41 mouse cellular contexts compared by ENCODE assay signal in genomic region chr7:126955125-126955524, GRCm38 (mm10). TPM values are rescaled to one million over a fixed set of nuclear protein-coding genes. Genes with fewer than 3 reads are reported as not detected.
"Had no signal": no experiment of that assay in that cellular context is flagged by ENCODE, and none has a peak within 500 bp of the region (broad histone marks: within the 10 kb centered on the region; RNA-seq: fewer than 3 reads in every experiment).

No protein-coding gene starts in this region.

- DNase-seq: heart, postnatal 10 days; heart, postnatal 14 days; heart, postnatal 36 days; heart, postnatal 4 days; kidney, adult 11 months; kidney, adult 18-20 months; kidney, adult 2 months; kidney, adult 8-10 months; kidney, adult 9 months; kidney, postnatal 10 days; kidney, postnatal 14 days; kidney, postnatal 25 days; kidney, postnatal 36 days; kidney, postnatal 4 days; layer of hippocampus, adult 9-11 months; layer of hippocampus, postnatal 36 days had no signal

- H3K27me3 ChIP-seq: hindbrain, embryonic 15.5 days had no signal

- H3K27ac ChIP-seq: heart, embryonic 13.5 days; heart, embryonic 15.5 days; hindbrain, embryonic 10.5 days; hindbrain, embryonic 12.5 days; hindbrain, embryonic 13.5 days; hindbrain, embryonic 14.5 days; hindbrain, embryonic 15.5 days; hindbrain, postnatal 0 days; intestine, embryonic 15.5 days; kidney, embryonic 15.5 days; kidney, postnatal 0 days had no signal

- H3K36me3 ChIP-seq: heart, embryonic 12.5 days; heart, embryonic 13.5 days; heart, embryonic 15.5 days; hindbrain, embryonic 10.5 days; intestine, embryonic 15.5 days; kidney, embryonic 15.5 days had no signal

- H3K4me3 ChIP-seq: heart, embryonic 12.5 days; heart, embryonic 13.5 days; heart, embryonic 15.5 days; hindbrain, embryonic 10.5 days; hindbrain, embryonic 12.5 days; hindbrain, embryonic 13.5 days; hindbrain, embryonic 15.5 days; intestine, embryonic 15.5 days; kidney, embryonic 15.5 days had no signal

- ATAC-seq: hindbrain, embryonic 16.5 days; hindbrain, postnatal 0 days; inflammation-experienced regulatory T-cells, adult 6 months; intestine, embryonic 15.5 days; intestine, embryonic 16.5 days; intestine, postnatal 0 days had no signal

- H3K9ac ChIP-seq: heart, embryonic 12.5 days; heart, embryonic 13.5 days; heart, embryonic 15.5 days; hindbrain, embryonic 12.5 days; hindbrain, embryonic 13.5 days; hindbrain, embryonic 14.5 days; hindbrain, embryonic 15.5 days; intestine, embryonic 15.5 days; kidney, embryonic 15.5 days had no signal

- H3K9me3 ChIP-seq: heart, embryonic 12.5 days; heart, embryonic 13.5 days; heart, embryonic 15.5 days; hindbrain, embryonic 10.5 days; hindbrain, embryonic 12.5 days; hindbrain, embryonic 13.5 days; hindbrain, embryonic 15.5 days; intestine, embryonic 15.5 days; kidney, embryonic 15.5 days had no signal

- H3K4me2 ChIP-seq: heart, embryonic 11.5 days; heart, embryonic 12.5 days; heart, embryonic 13.5 days; heart, embryonic 15.5 days; hindbrain, embryonic 12.5 days; hindbrain, embryonic 13.5 days; hindbrain, embryonic 14.5 days; hindbrain, embryonic 15.5 days; intestine, embryonic 15.5 days; kidney, embryonic 15.5 days had no signal

RNA-seq across cellular contexts. Expression of gene Asphd1, which starts 5.7 kb away (rescaled TPM):
- total RNA-seq: heart, postnatal 10 days; heart, postnatal 25 days; heart, postnatal 36 days; hematopoietic stem cell, adult 5-6 weeks had no signal
- polyA plus RNA-seq: heart, embryonic 12.5 days; heart, embryonic 14.5 days; heart, embryonic 16.5 days; heart, postnatal 0 days; kidney, postnatal 0 days had no signal

RNA-seq across cellular contexts. Expression of gene Cdiptos, which starts 20.8 kb away (rescaled TPM):
- total RNA-seq: layer of hippocampus, adult 18-20 months; layer of hippocampus, adult 2 months; layer of hippocampus, postnatal 25 days had no signal
